Mouse (Mus musculus): Measurements from ENCODE around the gene Slc34a3. TPM values are rescaled to one million over a fixed set of nuclear protein-coding genes. Genes with fewer than 3 reads are reported as not detected.

Gene Slc34a3
- polyA plus RNA-seq, 1 experiment from 2014 or later, result not detected

GRCm38 (mm10) chr2:25221331-25221772 lies 12.8 kb downstream of the Slc34a3 start:
- H3K4me2 ChIP-seq (replicated peaks), result no peak overlapping the region
- WGBS, result 75% methylated on average over 5 of the region's 5 CpGs
- no peak overlapping the region for H3K27ac ChIP-seq (replicated peaks)
- ATAC-seq (ENCODE audit: low FRiP score, low read depth), result no peak
- no peaks in the 10 kb centered on the region for H3K27me3 ChIP-seq
- H3K36me3 ChIP-seq, result peaks cover 12% of the 10 kb centered on the region
- H3K4me3 ChIP-seq, result no peak overlapping the region
- peaks cover 18% of the 10 kb centered on the region for H3K4me1 ChIP-seq
- H3K9me3 ChIP-seq, result no peaks in the 10 kb centered on the region
- H3K9ac ChIP-seq (replicated peaks), result no peak overlapping the region

GRCm38 (mm10) chr2:25218445-25218844 lies 15.7 kb downstream of the Slc34a3 start, which contains the start of gene Fam166a:
Gene Fam166a, plus strand, starts transcription at chr2:25218745.
- Histone ChIP-seq H3K4me1 (peaks cover 6% of the 10 kb centered on the region), H3K27ac (replicated peaks) (no peak within 1 kb of the TSS), H3K36me3 (peaks cover 12% of the 10 kb centered on the region), H3K4me2 (replicated peaks) (no peak within 1 kb of the TSS), H3K4me3 (no peak within 1 kb of the TSS), H3K9me3 (no peaks in the 10 kb centered on the region), H3K9ac (replicated peaks) (0 out of 2 replicates have a peak within 1 kb of the TSS, but pooled peaks have one; percentile 20), H3K27me3 (peaks cover 9% of the 10 kb centered on the region)
- no peak for ATAC-seq (ENCODE audit: low FRiP score, low read depth)

- Histone ChIP-seq H3K27me3 (peaks cover 15% of the 10 kb centered on the region), H3K4me3 (no peak overlapping the region), H3K4me1 (no peaks in the 10 kb centered on the region; the same call in 1 of the 2 replicates), H3K27ac (replicated peaks) (no peak overlapping the region), H3K4me2 (replicated peaks) (no peak overlapping the region), H3K9ac (replicated peaks) (no peak overlapping the region), H3K36me3 (peaks cover 12% of the 10 kb centered on the region), H3K9me3 (no peaks in the 10 kb centered on the region)
- no peak for ATAC-seq (ENCODE audit: low FRiP score, low read depth)
- 64% methylated on average over 2 of the region's 2 CpGs for WGBS
Measured at GRCm38 (mm10) chr2:25217666-25218065, 16.5 kb downstream of the Slc34a3 start.

- H3K27me3 ChIP-seq, result peaks cover 15% of the 10 kb centered on the region
- H3K4me1 ChIP-seq, result peaks cover 18% of the 10 kb centered on the region
- no peak for ATAC-seq (ENCODE audit: low FRiP score, low read depth)
- H3K4me2 ChIP-seq (replicated peaks), result no peak within 1 kb of the TSS
- no peak within 1 kb of the TSS for H3K27ac ChIP-seq (replicated peaks)
- no peaks in the 10 kb centered on the region for H3K36me3 ChIP-seq
- H3K9me3 ChIP-seq, result no peaks in the 10 kb centered on the region
- H3K9ac ChIP-seq (replicated peaks), result no peak within 1 kb of the TSS
- 67% methylated on average over 3 of the region's 3 CpGs for WGBS
- H3K4me3 ChIP-seq, result no peak within 1 kb of the TSS
Measured at GRCm38 (mm10) chr2:25214444-25214843, 19.7 kb downstream of the Slc34a3 start, which contains the start of gene Stpg3. Gene Stpg3, minus strand, starts transcription at chr2:25214637.

- Histone ChIP-seq H3K27me3 (peaks cover 15% of the 10 kb centered on the region), H3K4me1 (peaks cover 22% of the 10 kb centered on the region), H3K9me3 (no peaks in the 10 kb centered on the region), H3K36me3 (peaks cover under 1% of the 10 kb centered on the region; the same call in 1 of the 2 replicates), H3K4me3 (no peak overlapping the region), H3K9ac (replicated peaks) (no peak overlapping the region), H3K27ac (replicated peaks) (no peak overlapping the region), H3K4me2 (replicated peaks) (no peak overlapping the region)
- ATAC-seq (ENCODE audit: low FRiP score, low read depth), result no peak
- 63% methylated on average over 23 of the region's 23 CpGs for WGBS
Measured at GRCm38 (mm10) chr2:25213266-25213865, 20.8 kb downstream of the Slc34a3 start.

GRCm38 (mm10) chr2:25211121-25211670 lies 23.0 kb downstream of the Slc34a3 start, which contains the start of gene Nelfb:
Gene Nelfb, minus strand, starts transcription at chr2:25211489.
- Histone ChIP-seq H3K4me2 (replicated peaks) (peak within 1 kb of the TSS; percentile 96), H3K4me1 (peaks cover 22% of the 10 kb centered on the region), H3K27me3 (peaks cover 13% of the 10 kb centered on the region), H3K9ac (replicated peaks) (peak within 1 kb of the TSS; percentile 89), H3K36me3 (peaks cover 22% of the 10 kb centered on the region), H3K9me3 (no peaks in the 10 kb centered on the region), H3K4me3 (peak within 1 kb of the TSS; percentile 90), H3K27ac (replicated peaks) (peak within 1 kb of the TSS; percentile 87)
- WGBS, result under 1% methylated on average over 44 of the region's 44 CpGs
- ATAC-seq (ENCODE audit: low FRiP score, low read depth), result peak; percentile 94

GRCm38 (mm10) chr2:25210686-25211085 lies 23.5 kb downstream of the Slc34a3 start:
- Histone ChIP-seq H3K36me3 (peaks cover 27% of the 10 kb centered on the region), H3K4me1 (peaks cover 22% of the 10 kb centered on the region), H3K4me2 (replicated peaks) (peak overlapping the region; percentile 96), H3K9ac (replicated peaks) (peak overlapping the region; percentile 89), H3K9me3 (no peaks in the 10 kb centered on the region), H3K27me3 (peaks cover 9% of the 10 kb centered on the region; the same call in 1 of the 2 replicates), H3K4me3 (peak overlapping the region; percentile 90), H3K27ac (replicated peaks) (peak overlapping the region; percentile 87)
- ATAC-seq (ENCODE audit: low FRiP score, low read depth), result no peak; the same call in 1 of the 2 replicates
- WGBS, result under 1% methylated on average over 24 of the region's 24 CpGs

GRCm38 (mm10) chr2:25207593-25207992 lies 26.6 kb downstream of the Slc34a3 start:
- H3K27me3 ChIP-seq, result no peaks in the 10 kb centered on the region
- H3K4me2 ChIP-seq (replicated peaks), result no peak overlapping the region
- H3K9ac ChIP-seq (replicated peaks), result no peak overlapping the region
- no peak overlapping the region for H3K4me3 ChIP-seq
- H3K27ac ChIP-seq (replicated peaks), result no peak overlapping the region
- H3K4me1 ChIP-seq, result peaks cover 22% of the 10 kb centered on the region
- ATAC-seq (ENCODE audit: low FRiP score, low read depth), result no peak
- peaks cover 58% of the 10 kb centered on the region for H3K36me3 ChIP-seq
- H3K9me3 ChIP-seq, result no peaks in the 10 kb centered on the region
- 88% methylated on average over 1 of the region's 1 CpGs for WGBS

- Histone ChIP-seq H3K27me3 (no peaks in the 10 kb centered on the region), H3K36me3 (peaks cover 90% of the 10 kb centered on the region), H3K4me3 (no peak overlapping the region), H3K4me1 (no peaks in the 10 kb centered on the region; the same call in 1 of the 2 replicates), H3K4me2 (replicated peaks) (no peak overlapping the region), H3K9me3 (no peaks in the 10 kb centered on the region), H3K27ac (replicated peaks) (no peak overlapping the region), H3K9ac (replicated peaks) (no peak overlapping the region)
- ATAC-seq (ENCODE audit: low FRiP score, low read depth), result no peak; the same call in 1 of the 2 replicates
- WGBS, result 66% methylated on average over 4 of the region's 4 CpGs
Measured at GRCm38 (mm10) chr2:25203631-25204214, 30.4 kb downstream of the Slc34a3 start.

- Histone ChIP-seq H3K9me3 (no peaks in the 10 kb centered on the region), H3K27me3 (peaks cover 22% of the 10 kb centered on the region), H3K9ac (replicated peaks) (no peak overlapping the region), H3K4me3 (no peak overlapping the region), H3K4me1 (peaks cover 6% of the 10 kb centered on the region; the same call in 1 of the 2 replicates), H3K36me3 (peaks cover 62% of the 10 kb centered on the region), H3K27ac (replicated peaks) (no peak overlapping the region), H3K4me2 (replicated peaks) (no peak overlapping the region)
- ATAC-seq (ENCODE audit: low FRiP score, low read depth), result no peak
- 94% methylated on average over 2 of the region's 2 CpGs for WGBS
Measured at GRCm38 (mm10) chr2:25200631-25201030, 33.5 kb downstream of the Slc34a3 start.

- Histone ChIP-seq H3K27me3 (peaks cover 44% of the 10 kb centered on the region), H3K9ac (replicated peaks) (no peak overlapping the region), H3K27ac (replicated peaks) (no peak overlapping the region), H3K4me3 (no peak overlapping the region), H3K4me2 (replicated peaks) (no peak overlapping the region), H3K4me1 (peaks cover 12% of the 10 kb centered on the region), H3K36me3 (peaks cover 35% of the 10 kb centered on the region), H3K9me3 (no peaks in the 10 kb centered on the region)
- ATAC-seq (ENCODE audit: low FRiP score, low read depth), result no peak
Measured at GRCm38 (mm10) chr2:25197946-25198345, 36.2 kb downstream of the Slc34a3 start.

GRCm38 (mm10) chr2:25197191-25197590 lies 37.0 kb downstream of the Slc34a3 start:
- H3K4me2 ChIP-seq (replicated peaks), result no peak overlapping the region
- H3K27ac ChIP-seq (replicated peaks), result no peak overlapping the region; the same call in 1 of the 2 replicates
- WGBS, result 14% methylated on average over 2 of the region's 2 CpGs
- no peak overlapping the region for H3K4me3 ChIP-seq
- no peaks in the 10 kb centered on the region for H3K9me3 ChIP-seq
- H3K4me1 ChIP-seq, result peaks cover 12% of the 10 kb centered on the region
- H3K36me3 ChIP-seq, result peaks cover 28% of the 10 kb centered on the region
- H3K9ac ChIP-seq (replicated peaks), result no peak overlapping the region
- H3K27me3 ChIP-seq, result peaks cover 44% of the 10 kb centered on the region
- ATAC-seq (ENCODE audit: low FRiP score, low read depth), result no peak
